Mouse (Mus musculus) thymus, adult 2 months (tissue): ENCODE measurements at regions not wholly inside any gene's neighbourhood (a gene's known extent, or its start where the extent isn't known, plus 50 kb on each side); places are given as distances from the start of the nearest gene placed in this dataset.

Experiments used
- DNase-seq: peaks from one replicate; pipeline ENCODE4 v3.0.0; 2021
- H3K27ac ChIP-seq: fragments of 200-500 bp; 2 replicates; pipeline ENCODE4 v1.5.1; 2012; ENCODE audit warnings: low read length, control low read depth; ENCODE audit not compliant: control insufficient read depth, insufficient read depth
- H3K27me3 ChIP-seq: fragments of 200-500 bp; 2 replicates; pipeline ENCODE4 v1.6.1; 2012; ENCODE audit warnings: mild to moderate bottlenecking, low read length, moderate library complexity, mixed read lengths; ENCODE audit not compliant: control insufficient read depth, insufficient read depth
- H3K36me3 ChIP-seq: fragments of 200-500 bp; 2 replicates; pipeline ENCODE4 v1.6.1; 2012; ENCODE audit warnings: mild to moderate bottlenecking, low read length, moderate library complexity; ENCODE audit not compliant: control insufficient read depth, insufficient read depth
- H3K4me1 ChIP-seq: fragments of 200-500 bp; replicated peaks from 2 replicates; pipeline ENCODE4 v1.6.1; 2012; ENCODE audit warnings: low read length; ENCODE audit not compliant: control insufficient read depth, insufficient read depth
- H3K4me3 ChIP-seq: fragments of 200-500 bp; 2 replicates; pipeline ENCODE4 v1.5.1; 2012; ENCODE audit warnings: mild to moderate bottlenecking, low read length, control low read depth, moderate library complexity; ENCODE audit not compliant: control insufficient read depth, insufficient read depth
- CTCF ChIP-seq: fragments of 200-500 bp; IDR thresholded peaks from 2 replicates; pipeline ENCODE4 v1.5.1; 2012; ENCODE audit warnings: mild to moderate bottlenecking, control low read depth, low read length, moderate library complexity, borderline replicate concordance; ENCODE audit not compliant: control insufficient read depth, poor library complexity, insufficient read depth; ENCODE audit errors: extremely low read depth
- POLR2A ChIP-seq: fragments of 200-500 bp; IDR thresholded peaks from 2 replicates; pipeline ENCODE4 v1.6.1; 2012; ENCODE audit warnings: mild to moderate bottlenecking, low read length, control low read depth, moderate library complexity; ENCODE audit not compliant: control insufficient read depth, poor library complexity, insufficient read depth; ENCODE audit errors: extremely low read depth
- WGBS: fragments of 180-500 bp; shearing (Covaris S2); methylation state at CpG from one replicate; pipeline ENCODE4 v1.1.7; 2018; 5-methylcytosine and 5-hydroxymethylcytosine counted together

GRCm38 (mm10) chr6:108989506-108989905, 161.1 kb downstream of the Edem1 start:
- Histone ChIP-seq H3K4me3 (no peak overlapping the region), H3K36me3 (no peaks in the 10 kb centered on the region), H3K27me3 (no peaks in the 10 kb centered on the region), H3K27ac (no peak overlapping the region), H3K4me1 (no peaks in the 10 kb centered on the region)
- 94% methylated on average over 4 of the region's 4 CpGs for WGBS
- no peak for DNase-seq
- TF ChIP-seq POLR2A (no peak), CTCF (no peak)

DNA sequence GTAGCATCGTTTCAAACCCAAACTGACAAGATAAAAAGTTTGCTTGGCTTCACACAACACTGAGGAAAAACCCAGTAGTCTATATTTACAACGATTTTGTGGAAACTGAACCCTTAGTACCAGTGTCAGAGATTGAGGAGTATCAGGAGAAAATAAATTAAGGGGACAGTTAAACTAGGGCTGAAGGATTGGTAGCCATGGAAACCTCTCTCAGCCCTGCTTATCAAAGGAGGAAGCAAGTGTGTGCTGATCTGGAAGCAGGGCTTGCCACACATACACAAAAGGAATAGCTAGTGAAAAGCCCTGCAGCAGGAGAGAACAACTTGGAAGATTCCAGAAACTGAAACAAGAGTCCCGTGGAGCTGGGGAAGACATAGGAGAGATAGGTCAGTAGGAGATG, 165.3 kb downstream of the Edem1 start:
- WGBS = 46% methylated on average over 3 of the region's 3 CpGs
- Histone ChIP-seq H3K27me3 (no peaks in the 10 kb centered on the region), H3K4me1 (no peaks in the 10 kb centered on the region), H3K36me3 (no peaks in the 10 kb centered on the region), H3K27ac (no peak overlapping the region), H3K4me3 (no peak overlapping the region)
- TF ChIP-seq POLR2A = no peak
- no peak for TF ChIP-seq CTCF
- DNase-seq = no peak

- no peaks in the 10 kb centered on the region for H3K4me1 ChIP-seq
- no peak for TF ChIP-seq CTCF
- TF ChIP-seq POLR2A = no peak
- no peak overlapping the region for H3K4me3 ChIP-seq
- no peaks in the 10 kb centered on the region for H3K27me3 ChIP-seq
- DNase-seq = no peak
- H3K36me3 ChIP-seq = no peaks in the 10 kb centered on the region
- H3K27ac ChIP-seq = no peak overlapping the region
- WGBS = 64% methylated on average over 2 of the region's 2 CpGs
Measured at GRCm38 (mm10) chr6:109004443-109004842, 176.0 kb downstream of the Edem1 start.

- Histone ChIP-seq H3K27me3 (no peaks in the 10 kb centered on the region), H3K27ac (no peak overlapping the region), H3K4me1 (no peaks in the 10 kb centered on the region), H3K36me3 (no peaks in the 10 kb centered on the region), H3K4me3 (no peak overlapping the region)
- WGBS = 97% methylated on average over 3 of the region's 3 CpGs
- no peak for TF ChIP-seq CTCF
- TF ChIP-seq POLR2A = no peak
- no peak for DNase-seq
Measured at GRCm38 (mm10) chr6:109009364-109009763, 180.9 kb downstream of the Edem1 start.

DNA sequence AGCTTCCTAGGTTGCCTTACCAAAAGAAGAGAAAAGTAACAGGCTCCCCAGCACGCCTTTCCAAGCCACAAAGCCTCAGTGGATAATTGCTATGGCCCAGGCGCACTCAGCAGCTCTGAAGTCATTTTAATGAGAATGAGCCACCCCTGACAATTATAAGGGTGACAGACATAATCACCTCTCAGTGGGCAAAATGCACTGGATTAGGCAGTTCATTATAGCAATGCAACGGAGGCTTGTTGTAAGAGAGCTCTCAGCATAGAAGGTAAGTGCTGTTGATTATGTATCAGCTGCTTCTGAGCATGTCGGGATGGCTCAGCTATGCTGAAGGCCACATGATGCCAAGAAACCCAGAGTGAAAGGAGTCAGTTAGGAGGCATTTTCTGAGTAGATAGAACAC, 181.4 kb downstream of the Edem1 start:
- WGBS = 83% methylated on average over 4 of the region's 4 CpGs
- TF ChIP-seq CTCF (no peak), POLR2A (no peak)
- H3K27ac ChIP-seq = no peak overlapping the region
- H3K4me3 ChIP-seq = no peak overlapping the region
- no peaks in the 10 kb centered on the region for H3K36me3 ChIP-seq
- H3K4me1 ChIP-seq = no peaks in the 10 kb centered on the region
- no peaks in the 10 kb centered on the region for H3K27me3 ChIP-seq
- DNase-seq = no peak

GRCm38 (mm10) chr6:109019731-109020130, 191.3 kb downstream of the Edem1 start:
- Histone ChIP-seq H3K36me3 (no peaks in the 10 kb centered on the region), H3K27ac (no peak overlapping the region), H3K4me1 (no peaks in the 10 kb centered on the region), H3K4me3 (no peak overlapping the region), H3K27me3 (no peaks in the 10 kb centered on the region)
- TF ChIP-seq CTCF = no peak
- TF ChIP-seq POLR2A = no peak
- 96% methylated on average over 2 of the region's 2 CpGs for WGBS
- DNase-seq = no peak
